Comparison of ENCODE assay signal across 8 mouse cellular contexts in the genomic region with DNA sequence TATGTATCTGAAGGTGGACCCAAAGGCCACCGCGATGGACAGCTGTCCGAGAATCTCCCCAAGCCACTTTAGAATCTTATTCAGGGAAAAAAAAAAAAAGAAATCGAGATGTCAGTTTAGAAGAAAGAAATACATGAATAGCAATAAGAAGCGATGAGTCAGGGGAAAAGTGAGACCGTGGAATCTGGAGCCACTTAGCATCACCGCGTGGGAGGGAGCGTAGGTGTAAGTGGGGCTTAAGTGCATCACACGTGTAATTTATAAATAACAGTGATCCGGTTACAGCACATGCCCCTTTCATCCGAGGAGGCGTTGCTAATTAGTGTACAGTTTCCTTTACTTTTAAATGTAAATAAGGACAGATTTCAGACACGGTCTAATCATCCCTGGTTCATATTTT.
DNase-seq lines count a peak whose midpoint lies in the region; ATAC-seq lines count a peak whose summit lies in the region.

No protein-coding gene starts in this region.

- intact Hi-C loops in heart, postnatal 25 days (cut with DNase I), result loop anchor here (1.0 kb wide), 1 partner anchor 752 kb away; no protein-coding TSS in a partner anchor

- no peak for ATAC-seq in erythroid progenitor cell, adult 5-6 weeks (replicated peaks; ENCODE audit: low FRiP score, poor library complexity, severe bottlenecking)

- peak; percentile 74 for DNase-seq in heart, adult 11 months
- DNase-seq in heart, postnatal 25 days (ENCODE audit: low spot score), result no peak
- DNase-seq in brain, adult 2 months (ENCODE audit: low read depth, low spot score), result peak; percentile 83
- peak; percentile 52 for DNase-seq in frontal cortex, postnatal 36 days (ENCODE audit: low spot score in 2 of 2)
- peak; percentile 70 to 72 for DNase-seq in right cerebral cortex, adult 2 months (ENCODE audit: low spot score in 2 of 2)
- no peak for DNase-seq in lung, adult 18-20 months
- no peak for DNase-seq in retina, embryonic 14.5 days (ENCODE audit: low spot score)

Comparison
In these comparisons a context has a peak if more than half of its experiments do, and no peak if none do; other contexts are left out.
1. DNase-seq: peak in heart, adult 11 months (single experiment), brain, adult 2 months (single experiment), frontal cortex, postnatal 36 days (2 of 2) and right cerebral cortex, adult 2 months (2 of 2); none in heart, postnatal 25 days (single experiment), lung, adult 18-20 months (0 of 2) and retina, embryonic 14.5 days (single experiment).